ENCODE assay signal across 25 mouse cellular contexts in the genomic region with DNA sequence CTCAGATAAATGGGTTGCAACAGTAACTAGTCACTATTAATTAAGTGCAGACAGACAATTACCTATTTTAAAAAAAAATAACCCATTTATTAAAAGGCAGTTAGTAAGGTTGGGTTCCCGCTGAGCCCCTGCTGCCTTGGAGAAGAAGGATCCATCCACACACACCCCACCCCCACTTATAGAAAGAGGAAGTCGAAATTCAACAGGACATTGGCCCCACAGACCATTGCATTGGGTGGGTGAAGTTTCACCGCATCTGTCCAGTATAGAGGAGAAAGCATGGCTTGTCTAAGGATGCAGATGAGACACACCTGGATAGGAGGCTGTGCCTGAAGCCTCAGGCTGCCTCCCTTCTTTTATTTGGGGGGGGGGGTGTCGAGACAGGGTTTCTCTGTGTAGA. TPM values are rescaled to one million over a fixed set of nuclear protein-coding genes. Genes with fewer than 3 reads are reported as not detected.
DNase-seq lines count a peak whose midpoint lies in the region; ATAC-seq and TF ChIP-seq lines count a peak whose summit lies in the region.
"Had no signal": no experiment of that assay in that cellular context is flagged by ENCODE, and none has a peak within 500 bp of the region (broad histone marks: within the 10 kb centered on the region; RNA-seq: fewer than 3 reads in every experiment).

No protein-coding gene starts in this region.

- H3K9ac ChIP-seq in hindbrain, embryonic 13.5 days: no peak overlapping the region
- no peak overlapping the region for H3K9ac ChIP-seq in hindbrain, embryonic 14.5 days
- no peak overlapping the region for H3K9ac ChIP-seq in stomach, embryonic 16.5 days (ENCODE audit: low read length)
- no peak overlapping the region for H3K9ac ChIP-seq in stomach, postnatal 0 days (ENCODE audit: low read length)
- no peak overlapping the region for H3K9ac ChIP-seq in embryonic facial prominence, embryonic 13.5 days
- H3K9ac ChIP-seq in forebrain, embryonic 14.5 days (ENCODE audit: low read length): no peak overlapping the region
- H3K9ac ChIP-seq: embryonic facial prominence, embryonic 12.5 days; intestine, embryonic 15.5 days; limb, embryonic 15.5 days; liver, embryonic 13.5 days; midbrain, embryonic 12.5 days; neural tube, embryonic 15.5 days had no signal

- ATAC-seq in hindbrain, embryonic 13.5 days (ENCODE audit: low FRiP score): no peak
- no peak for ATAC-seq in hindbrain, embryonic 14.5 days (ENCODE audit: low FRiP score)
- no peak for ATAC-seq in stomach, embryonic 16.5 days (ENCODE audit: insufficient read depth, low FRiP score)
- ATAC-seq in stomach, postnatal 0 days (ENCODE audit: low FRiP score, low TSS enrichment): no peak
- ATAC-seq in embryonic facial prominence, embryonic 13.5 days (ENCODE audit: insufficient number of reproducible peaks, insufficient read depth, low FRiP score, low TSS enrichment, low read depth): no peak
- no peak for ATAC-seq in forebrain, embryonic 14.5 days
- ATAC-seq: hindbrain, postnatal 0 days; intestine, embryonic 15.5 days had no signal

- no peak for DNase-seq in hindbrain, embryonic 14.5 days (ENCODE audit: low spot score)
- no peak for DNase-seq in stomach, postnatal 0 days (ENCODE audit: low spot score)
- no peak for DNase-seq in gastrocnemius, adult 2 months
- DNase-seq in spleen, adult 12 weeks (ENCODE audit: low spot score): no peak
- no peak for DNase-seq in forebrain, embryonic 14.5 days (ENCODE audit: low spot score)
- DNase-seq: adrenal gland, adult 8-10 months; liver, embryonic 13.5 days; lung, adult 18-20 months; right cerebral cortex, postnatal 25 days; spleen, adult 18-20 months; thymus, adult 2 months; thymus, postnatal 36 days had no signal

- no peak for TF ChIP-seq CTCF in stomach, postnatal 0 days (IDR thresholded peaks at IDR 0.05; ENCODE audit: low read depth)
- no peak for TF ChIP-seq CTCF in gastrocnemius, adult 2 months (IDR thresholded peaks at IDR 0.05)

- no peak overlapping the region for H3K4me3 ChIP-seq in hindbrain, embryonic 13.5 days
- H3K4me3 ChIP-seq in hindbrain, embryonic 14.5 days (replicated peaks; ENCODE audit: low read length): no peak overlapping the region
- H3K4me3 ChIP-seq in stomach, embryonic 16.5 days (replicated peaks; ENCODE audit: low read length): no peak overlapping the region
- no peak overlapping the region for H3K4me3 ChIP-seq in stomach, postnatal 0 days (ENCODE audit: low read depth, low read length)
- H3K4me3 ChIP-seq in embryonic facial prominence, embryonic 13.5 days: no peak overlapping the region
- H3K4me3 ChIP-seq in gastrocnemius, adult 2 months: no peak overlapping the region
- no peak overlapping the region for H3K4me3 ChIP-seq in forebrain, embryonic 14.5 days (ENCODE audit: low read depth, low read length)
- H3K4me3 ChIP-seq: embryonic facial prominence, embryonic 12.5 days; forebrain, embryonic 10.5 days; hindbrain, embryonic 10.5 days; intestine, embryonic 15.5 days; limb, embryonic 15.5 days; liver, embryonic 13.5 days; midbrain, embryonic 12.5 days; neural tube, embryonic 15.5 days had no signal

- intact Hi-C loops in gastrocnemius, adult 2 months (cut with DNase I): no loop called here

- H3K27me3 ChIP-seq in hindbrain, embryonic 13.5 days: no peaks in the 10 kb centered on the region
- no peaks in the 10 kb centered on the region for H3K27me3 ChIP-seq in hindbrain, embryonic 14.5 days (ENCODE audit: control insufficient read depth, insufficient read depth, low read length)
- no peaks in the 10 kb centered on the region for H3K27me3 ChIP-seq in stomach, embryonic 16.5 days (ENCODE audit: control insufficient read depth, insufficient read depth, low read length)
- no peaks in the 10 kb centered on the region for H3K27me3 ChIP-seq in stomach, postnatal 0 days (ENCODE audit: control insufficient read depth, insufficient read depth, low read length)
- H3K27me3 ChIP-seq in embryonic facial prominence, embryonic 13.5 days: no peaks in the 10 kb centered on the region
- no peaks in the 10 kb centered on the region for H3K27me3 ChIP-seq in forebrain, embryonic 14.5 days (replicated peaks; ENCODE audit: control insufficient read depth, insufficient read depth, low read length)
- H3K27me3 ChIP-seq: CH12.LX; embryonic facial prominence, embryonic 12.5 days; intestine, embryonic 15.5 days; limb, embryonic 15.5 days; liver, embryonic 13.5 days; neural tube, embryonic 15.5 days had no signal

- TF ChIP-seq EP300 in stomach, postnatal 0 days (optimal IDR thresholded peaks at IDR 0.05): no peak

- no peak overlapping the region for H3K4me2 ChIP-seq in hindbrain, embryonic 13.5 days
- H3K4me2 ChIP-seq in hindbrain, embryonic 14.5 days (replicated peaks): no peak overlapping the region
- H3K4me2 ChIP-seq in stomach, embryonic 16.5 days (ENCODE audit: low read depth, low read length): no peak overlapping the region
- no peak overlapping the region for H3K4me2 ChIP-seq in stomach, postnatal 0 days (replicated peaks; ENCODE audit: low read depth)
- H3K4me2 ChIP-seq in embryonic facial prominence, embryonic 13.5 days: no peak overlapping the region
- no peak overlapping the region for H3K4me2 ChIP-seq in forebrain, embryonic 14.5 days (ENCODE audit: low read length)
- H3K4me2 ChIP-seq: embryonic facial prominence, embryonic 12.5 days; intestine, embryonic 15.5 days; limb, embryonic 15.5 days; liver, embryonic 13.5 days; midbrain, embryonic 12.5 days; neural tube, embryonic 15.5 days had no signal

- 0 out of 2 replicates have a peak overlapping the region, but pooled peaks have one; percentile 8 for H3K27ac ChIP-seq in hindbrain, embryonic 13.5 days
- H3K27ac ChIP-seq in hindbrain, embryonic 14.5 days: no peak overlapping the region
- peak overlapping the region; percentile 12; the same call in 1 of the 2 replicates for H3K27ac ChIP-seq in stomach, embryonic 16.5 days (ENCODE audit: low read length)
- H3K27ac ChIP-seq in stomach, postnatal 0 days (replicated peaks): no peak overlapping the region
- H3K27ac ChIP-seq in embryonic facial prominence, embryonic 13.5 days: 0 out of 2 replicates have a peak overlapping the region, but pooled peaks have one; percentile 16
- H3K27ac ChIP-seq in gastrocnemius, adult 2 months: no peak overlapping the region
- no peak overlapping the region for H3K27ac ChIP-seq in forebrain, embryonic 14.5 days (ENCODE audit: low read depth, low read length)
- H3K27ac ChIP-seq: hindbrain, postnatal 0 days; liver, embryonic 13.5 days; macrophage; midbrain, embryonic 12.5 days had no signal

- H3K4me1 ChIP-seq in hindbrain, embryonic 13.5 days (replicated peaks): peaks cover 18% of the 10 kb centered on the region
- peaks cover 12% of the 10 kb centered on the region for H3K4me1 ChIP-seq in hindbrain, embryonic 14.5 days (replicated peaks; ENCODE audit: control insufficient read depth, insufficient read depth, low read length)
- 0 out of 2 replicates have a peak, but pooled peaks cover 5% of the 10 kb centered on the region for H3K4me1 ChIP-seq in stomach, embryonic 16.5 days (ENCODE audit: control insufficient read depth, insufficient read depth, low read length)
- no peaks in the 10 kb centered on the region for H3K4me1 ChIP-seq in stomach, postnatal 0 days (replicated peaks; ENCODE audit: control insufficient read depth, insufficient read depth)
- H3K4me1 ChIP-seq in embryonic facial prominence, embryonic 13.5 days: peaks cover 23% of the 10 kb centered on the region
- peaks cover 5% of the 10 kb centered on the region for H3K4me1 ChIP-seq in forebrain, embryonic 14.5 days (ENCODE audit: control insufficient read depth, insufficient read depth, low read length)
- H3K4me1 ChIP-seq: liver, embryonic 13.5 days had no signal

- H3K36me3 ChIP-seq in hindbrain, embryonic 13.5 days: no peaks in the 10 kb centered on the region
- no peaks in the 10 kb centered on the region for H3K36me3 ChIP-seq in hindbrain, embryonic 14.5 days (replicated peaks; ENCODE audit: control insufficient read depth, insufficient read depth)
- no peaks in the 10 kb centered on the region for H3K36me3 ChIP-seq in stomach, embryonic 16.5 days (ENCODE audit: control insufficient read depth, insufficient read depth, low read length)
- no peaks in the 10 kb centered on the region for H3K36me3 ChIP-seq in stomach, postnatal 0 days (ENCODE audit: control insufficient read depth, insufficient read depth, low read length)
- H3K36me3 ChIP-seq in embryonic facial prominence, embryonic 13.5 days: no peaks in the 10 kb centered on the region
- H3K36me3 ChIP-seq in forebrain, embryonic 14.5 days (ENCODE audit: control insufficient read depth, insufficient read depth, low read length): no peaks in the 10 kb centered on the region
- H3K36me3 ChIP-seq: embryonic facial prominence, embryonic 12.5 days; forebrain, embryonic 10.5 days; hindbrain, embryonic 10.5 days; intestine, embryonic 15.5 days; limb, embryonic 15.5 days; liver, embryonic 13.5 days; midbrain, embryonic 12.5 days; neural tube, embryonic 15.5 days had no signal

- no peaks in the 10 kb centered on the region for H3K9me3 ChIP-seq in hindbrain, embryonic 13.5 days
- no peaks in the 10 kb centered on the region for H3K9me3 ChIP-seq in hindbrain, embryonic 14.5 days (ENCODE audit: control insufficient read depth, low read length)
- H3K9me3 ChIP-seq in stomach, embryonic 16.5 days (replicated peaks; ENCODE audit: control insufficient read depth, low read length): no peaks in the 10 kb centered on the region
- no peaks in the 10 kb centered on the region for H3K9me3 ChIP-seq in stomach, postnatal 0 days (ENCODE audit: control insufficient read depth, low read length)
- H3K9me3 ChIP-seq in embryonic facial prominence, embryonic 13.5 days: no peaks in the 10 kb centered on the region
- no peaks in the 10 kb centered on the region for H3K9me3 ChIP-seq in forebrain, embryonic 14.5 days (replicated peaks; ENCODE audit: control insufficient read depth, low read length)
- H3K9me3 ChIP-seq: embryonic facial prominence, embryonic 12.5 days; forebrain, embryonic 10.5 days; hindbrain, embryonic 10.5 days; intestine, embryonic 15.5 days; limb, embryonic 15.5 days; liver, embryonic 13.5 days; midbrain, embryonic 12.5 days; neural tube, embryonic 15.5 days had no signal

- 75% methylated on average over 4 of the region's 4 CpGs for WGBS in hindbrain, embryonic 13.5 days
- WGBS in hindbrain, embryonic 14.5 days: 69% methylated on average over 4 of the region's 4 CpGs
- WGBS in stomach, embryonic 16.5 days: 59% methylated on average over 4 of the region's 4 CpGs
- 63% methylated on average over 4 of the region's 4 CpGs for WGBS in stomach, postnatal 0 days
- 67% methylated on average over 4 of the region's 4 CpGs for WGBS in embryonic facial prominence, embryonic 13.5 days
- WGBS in forebrain, embryonic 14.5 days: 72% methylated on average over 4 of the region's 4 CpGs

RNA-seq across cellular contexts. Expression of a gene that starts 50.0 kb away (rescaled TPM):
- polyA plus RNA-seq in hindbrain, embryonic 13.5 days (2015; fragmentation: Nextera tagmentation; extraction: Ambion mirVana): 20.1 and 23.4 TPM in 2 replicates
- polyA plus RNA-seq in hindbrain, embryonic 14.5 days (2014; fragmentation: Nextera tagmentation; extraction: Ambion mirVana): 17.0 and 20.5 TPM in 2 replicates
- 18.4 and 20.2 TPM in 2 replicates for polyA plus RNA-seq in stomach, embryonic 16.5 days (2015; fragmentation: Nextera tagmentation; extraction: Ambion mirVana)
- 18.2 and 19.8 TPM in 2 replicates for polyA plus RNA-seq in stomach, postnatal 0 days (2015; fragmentation: Nextera tagmentation; extraction: Ambion mirVana)
- polyA plus RNA-seq in embryonic facial prominence, embryonic 13.5 days (2015; fragmentation: Nextera tagmentation; extraction: Ambion mirVana): 15.6 and 17.1 TPM in 2 replicates
- 10 to 100 TPM; 13.4 to 58.6 TPM for total RNA-seq in gastrocnemius, adult 2 months (2021)
- 12.2 and 14.7 TPM in 2 replicates for polyA plus RNA-seq in forebrain, embryonic 14.5 days (2014; fragmentation: Nextera tagmentation; extraction: Ambion mirVana)

Comparison
In these comparisons a context has a peak if more than half of its experiments do, and no peak if none do; other contexts are left out.
1. H3K27ac ChIP-seq: peak in hindbrain, embryonic 13.5 days (single experiment), stomach, embryonic 16.5 days (single experiment) and embryonic facial prominence, embryonic 13.5 days (single experiment); none in hindbrain, embryonic 14.5 days (single experiment), stomach, postnatal 0 days (single experiment), gastrocnemius, adult 2 months (single experiment) and forebrain, embryonic 14.5 days (single experiment).